Mouse (Mus musculus) liver, adult 2 months (tissue): ENCODE results near the gene Kbtbd7. TPM values are rescaled to one million over a fixed set of nuclear protein-coding genes. Genes with fewer than 3 reads are reported as not detected.

Experiments used
- DNase-seq: peaks from one replicate; pipeline ENCODE4 v3.0.0-alpha.2; 2011; ENCODE audit warnings: low read depth, low spot score; ENCODE audit errors: extremely low read depth
- H3K27ac ChIP-seq: fragments of 200-500 bp; replicated peaks from 2 replicates; pipeline ENCODE4 v1.5.1; 2012; ENCODE audit warnings: low read depth, mild to moderate bottlenecking, control low read depth, inconsistent platforms, low read length; ENCODE audit not compliant: insufficient read depth
- H3K27me3 ChIP-seq: fragments of 200-500 bp; 2 replicates; pipeline ENCODE4 v1.6.1; 2012; ENCODE audit warnings: mild to moderate bottlenecking, moderate library complexity, low read length, inconsistent platforms; ENCODE audit not compliant: control insufficient read depth, insufficient read depth
- H3K36me3 ChIP-seq: fragments of 200-500 bp; 2 replicates; pipeline ENCODE4 v1.6.1; 2012; ENCODE audit warnings: low read length, inconsistent platforms; ENCODE audit not compliant: control insufficient read depth, insufficient read depth
- H3K4me1 ChIP-seq: fragments of 200-500 bp; 2 replicates; pipeline ENCODE4 v1.6.1; 2011; ENCODE audit warnings: low read length; ENCODE audit not compliant: control insufficient read depth, insufficient read depth
- H3K4me3 ChIP-seq: fragments of 200-500 bp; 2 replicates; pipeline ENCODE4 v1.5.1; 2011; ENCODE audit warnings: low read depth, mild to moderate bottlenecking, control low read depth, low read length, moderate library complexity; ENCODE audit not compliant: insufficient read depth
- H3K79me2 ChIP-seq: fragments of 200-500 bp; 2 replicates; pipeline ENCODE4 v1.6.1; 2012; ENCODE audit warnings: inconsistent platforms, mild to moderate bottlenecking, low read length, moderate library complexity; ENCODE audit not compliant: control insufficient read depth, insufficient read depth
- H3K9ac ChIP-seq: fragments of 200-500 bp; 2 replicates; pipeline ENCODE4 v1.6.1; 2012; ENCODE audit warnings: low read depth, mild to moderate bottlenecking, control low read depth, inconsistent platforms, low read length
- CTCF ChIP-seq: fragments of 200-500 bp; IDR thresholded peaks from 2 replicates; pipeline ENCODE4 v1.5.1; 2011; ENCODE audit warnings: low read depth, low read length, control low read depth
- POLR2A ChIP-seq: fragments of 200-500 bp; IDR thresholded peaks from 2 replicates; pipeline ENCODE4 v1.6.1; 2011; ENCODE audit warnings: low read length, control low read depth; ENCODE audit not compliant: insufficient read depth; ENCODE audit errors: extremely low read depth
- WGBS: fragments of 180-500 bp; shearing (Covaris S2); methylation state at CpG from one replicate; pipeline ENCODE4 v1.1.7; 2018; 5-methylcytosine and 5-hydroxymethylcytosine counted together
- polyA plus RNA-seq: library from polyadenylated mRNA; depleted of rRNA; stranded (reverse); fragments of >200 nt; gene quantifications from 2 replicates; pipeline ENCODE4 v1.2.3, GENCODE M21; 2012
- total RNA-seq: library from RNA; depleted of rRNA; stranded (reverse); fragments of >200 nt; gene quantifications from 2 replicates; pipeline ENCODE4 v1.2.3, GENCODE M21; 2014

Gene Kbtbd7
- total and polyA plus RNA-seq, 2 experiments = 4.3 to 7.3 TPM

GRCm38 (mm10) chr14:79390265-79390926 is 35.9 kb upstream of the Kbtbd7 start, which contains the start of gene Naa16:
Gene Naa16, minus strand, starts transcription at chr14:79390778.
- TF ChIP-seq CTCF (peak; percentile 40), POLR2A (peak; percentile 54)
- WGBS = under 1% methylated on average over 71 of the region's 71 CpGs

DNA sequence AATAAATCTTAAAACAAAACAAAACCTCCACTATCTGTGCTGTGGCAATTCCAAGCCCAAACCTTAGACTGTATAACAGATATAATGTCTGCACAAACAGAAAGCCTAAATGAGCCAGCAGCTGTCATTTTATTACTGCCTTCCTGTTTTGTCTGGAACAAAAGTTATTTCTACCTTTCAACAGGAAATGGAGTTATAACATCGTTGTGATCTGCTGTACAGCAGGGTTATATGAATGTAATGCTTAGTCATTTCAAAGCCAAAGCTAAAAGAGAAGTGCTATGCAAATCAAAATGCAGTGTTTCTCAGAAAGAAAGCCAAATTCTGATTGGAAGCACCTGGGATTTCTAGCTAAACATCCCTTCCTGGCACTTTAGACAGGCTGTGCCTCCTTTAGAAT is 33.0 kb upstream of the Kbtbd7 start:
- DNase-seq = no peak
- no peaks in the 10 kb centered on the region; the same call in 1 of the 2 replicates for H3K79me2 ChIP-seq
- peaks cover 6% of the 10 kb centered on the region; the same call in 1 of the 2 replicates for H3K4me1 ChIP-seq
- 61% methylated on average over 1 of the region's 1 CpGs for WGBS
- TF ChIP-seq POLR2A = no peak
- no peak for TF ChIP-seq CTCF
- peaks cover 1% of the 10 kb centered on the region; the same call in 1 of the 2 replicates for H3K36me3 ChIP-seq
- no peak overlapping the region for H3K4me3 ChIP-seq
- H3K9ac ChIP-seq = no peak overlapping the region
- no peak overlapping the region for H3K27ac ChIP-seq
- H3K27me3 ChIP-seq = no peaks in the 10 kb centered on the region

More at GRCm38 (mm10) chr14:79390265-79390926, 35.9 kb upstream of the Kbtbd7 start, which contains the start of gene Naa16:
- Histone ChIP-seq H3K36me3 (peaks cover 8% of the 10 kb centered on the region), H3K4me3 (peak within 1 kb of the TSS; percentile 99), H3K27me3 (no peaks in the 10 kb centered on the region), H3K27ac (peak within 1 kb of the TSS; percentile 89), H3K9ac (peak within 1 kb of the TSS; percentile 99), H3K79me2 (peaks cover 7% of the 10 kb centered on the region; the same call in 1 of the 2 replicates), H3K4me1 (peaks cover 6% of the 10 kb centered on the region; the same call in 1 of the 2 replicates)
- DNase-seq = peak; percentile 69

DNA sequence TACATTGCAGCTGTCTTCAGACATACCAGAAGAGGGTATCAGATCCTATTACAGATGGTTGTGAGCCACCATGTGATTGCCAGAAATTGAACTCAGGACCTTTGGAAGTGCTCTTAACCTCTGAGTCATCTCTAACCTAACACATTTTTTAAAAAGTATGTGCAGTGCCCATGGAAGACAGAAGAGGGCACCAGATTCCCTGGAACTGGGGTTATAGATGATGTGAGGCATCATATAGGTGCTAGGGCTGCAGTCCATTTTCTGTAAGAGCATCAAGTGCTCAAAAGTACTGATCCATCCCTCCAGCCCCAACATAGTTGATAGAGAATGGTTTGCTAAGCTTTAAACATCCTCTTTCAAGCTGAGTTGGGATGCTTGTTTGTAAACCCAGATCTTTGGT is 31.7 kb upstream of the Kbtbd7 start:
- H3K27me3 ChIP-seq = no peaks in the 10 kb centered on the region
- H3K9ac ChIP-seq = no peak overlapping the region
- H3K27ac ChIP-seq = no peak overlapping the region
- H3K4me3 ChIP-seq = no peak overlapping the region
- TF ChIP-seq CTCF = peak; percentile 58
- no peak for TF ChIP-seq POLR2A
- peak; percentile 48 for DNase-seq
- H3K36me3 ChIP-seq = no peaks in the 10 kb centered on the region
- no peaks in the 10 kb centered on the region; the same call in 1 of the 2 replicates for H3K4me1 ChIP-seq
- no peaks in the 10 kb centered on the region for H3K79me2 ChIP-seq

- TF ChIP-seq CTCF = no peak
- TF ChIP-seq POLR2A = no peak
- 17% methylated on average over 23 of the region's 23 CpGs for WGBS
- peak; percentile 85 for DNase-seq
Measured at GRCm38 (mm10) chr14:79397321-79398122, 28.8 kb upstream of the Kbtbd7 start, which contains the start of gene Mtrf1. Gene Mtrf1, plus strand, starts transcription at chr14:79397772.

DNA sequence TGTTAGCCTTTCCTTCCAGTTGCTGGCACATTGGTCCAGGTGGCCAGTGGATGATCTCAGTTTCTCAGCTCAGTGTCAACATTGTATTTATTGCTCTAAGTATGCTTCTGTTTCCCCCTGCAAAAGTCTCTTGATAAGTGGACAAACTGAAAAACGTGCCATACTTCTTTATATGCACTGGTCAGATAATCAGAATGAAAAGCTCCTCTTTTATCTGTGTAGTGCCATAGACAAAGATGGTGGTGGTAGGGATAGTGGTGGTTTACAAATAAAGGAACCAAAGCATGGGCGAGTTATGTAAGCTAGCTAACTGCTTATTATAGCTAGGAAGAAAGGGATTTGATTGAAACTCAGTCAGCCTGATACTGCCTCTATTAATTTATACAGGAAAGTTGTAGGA is 18.7 kb upstream of the Kbtbd7 start:
- no peaks in the 10 kb centered on the region for H3K79me2 ChIP-seq
- no peaks in the 10 kb centered on the region for H3K27me3 ChIP-seq
- H3K4me3 ChIP-seq = no peak overlapping the region
- peaks cover 17% of the 10 kb centered on the region for H3K36me3 ChIP-seq
- H3K4me1 ChIP-seq = no peaks in the 10 kb centered on the region; the same call in 1 of the 2 replicates
- H3K27ac ChIP-seq = no peak overlapping the region
- TF ChIP-seq POLR2A (no peak), CTCF (no peak)
- H3K9ac ChIP-seq = no peak overlapping the region
- WGBS = 86% methylated on average over 2 of the region's 2 CpGs
- no peak for DNase-seq

More at GRCm38 (mm10) chr14:79397321-79398122, 28.8 kb upstream of the Kbtbd7 start, which contains the start of gene Mtrf1:
- Histone ChIP-seq H3K4me1 (no peaks in the 10 kb centered on the region), H3K4me3 (peak within 1 kb of the TSS; percentile 53), H3K9ac (peak within 1 kb of the TSS; percentile 57), H3K27ac (peak within 1 kb of the TSS; percentile 71), H3K79me2 (no peaks in the 10 kb centered on the region), H3K36me3 (peaks cover 10% of the 10 kb centered on the region), H3K27me3 (no peaks in the 10 kb centered on the region)
